Mouse (Mus musculus) megakaryocyte-erythroid progenitor cell, adult 5 weeks (primary cell): Measurements from ENCODE around the gene Rdh16f1. TPM values are rescaled to one million over a fixed set of nuclear protein-coding genes. Genes with fewer than 3 reads are reported as not detected.

Experiments used
- polyA plus RNA-seq: library from polyadenylated mRNA; stranded (reverse); fragments of >175 nt; gene quantifications from 2 replicates; pipeline ENCODE4 v1.2.3, GENCODE M21; 2012

Rdh16f1 gene
- polyA plus RNA-seq = not detected in 2 replicates

DNA sequence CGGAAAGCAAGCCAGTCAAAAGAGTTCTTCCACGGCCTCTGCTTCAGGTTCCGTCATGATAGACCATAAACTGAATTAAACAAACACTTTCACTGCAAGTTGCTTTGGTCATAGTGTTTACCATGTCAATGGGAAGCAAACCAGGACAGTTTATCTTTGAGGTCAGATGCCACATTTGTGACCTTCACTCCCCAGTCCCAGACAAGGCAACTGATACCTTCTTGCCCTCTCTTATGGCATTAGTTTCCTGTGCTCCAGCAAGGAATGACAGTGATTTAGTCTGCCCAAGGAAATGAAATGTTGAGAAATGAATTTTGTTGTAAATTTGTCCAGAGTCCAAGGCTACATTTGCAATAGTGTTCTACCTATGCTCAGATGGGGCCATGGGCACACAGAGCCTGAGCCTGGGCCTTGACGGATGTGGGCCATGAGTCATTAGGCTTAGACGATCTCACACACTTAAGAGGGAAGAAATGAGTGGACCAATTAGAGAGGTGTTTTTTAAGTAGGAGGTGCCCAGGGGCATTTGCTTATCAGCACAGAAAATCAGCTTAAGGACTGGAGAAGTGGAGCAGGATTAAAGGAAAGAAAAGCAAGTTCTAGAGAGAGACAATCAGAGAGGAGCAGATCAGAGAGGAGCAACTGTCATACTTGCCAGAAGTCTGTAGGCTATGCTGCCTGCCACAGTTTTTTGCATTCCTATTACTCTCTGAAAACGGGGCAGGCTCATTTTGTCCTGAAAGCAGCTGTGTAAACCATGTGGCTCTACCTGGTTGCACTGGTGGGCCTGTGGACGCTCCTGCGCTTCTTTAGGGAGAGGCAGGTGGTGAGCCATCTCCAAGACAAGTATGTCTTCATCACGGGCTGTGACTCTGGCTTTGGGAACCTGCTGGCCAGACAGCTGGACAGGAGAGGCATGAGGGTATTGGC is at the start of gene Rdh16f1, which contains the start of gene Rdh1:
Gene Rdh16f1, plus strand, starts transcription at position 607 of the 930 bp plus-strand sequence.
Gene Rdh1, plus strand, starts transcription at position 541 of the 930 bp plus-strand sequence.

DNA sequence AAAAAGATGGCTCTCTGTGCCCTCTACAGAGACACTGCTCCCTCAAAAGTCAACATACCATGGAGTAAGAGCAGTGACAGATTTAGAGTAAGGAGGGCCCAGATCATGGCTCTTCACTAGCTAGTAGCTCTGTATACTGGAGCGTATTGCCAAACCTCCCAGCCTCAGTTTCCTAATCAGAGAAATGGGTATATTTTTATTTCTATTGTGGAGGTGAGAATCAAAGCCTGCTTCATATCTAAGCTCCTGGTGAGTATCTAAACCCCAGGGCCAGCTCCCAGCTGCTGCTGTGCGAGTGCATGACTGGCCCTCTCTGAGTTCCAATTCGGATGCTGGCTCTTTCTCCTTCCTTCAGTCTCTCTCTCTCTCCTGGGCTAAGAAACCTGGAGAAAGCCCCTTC is 35.4 kb upstream of the Rdh16f1 start, which contains the start of gene Tac2:
Gene Tac2, plus strand, starts transcription at position 301 of the 400 bp plus-strand sequence.

GRCm38 (mm10) chr10:127739083-127739660 is 20.4 kb upstream of the Rdh16f1 start, which contains the start of gene Zbtb39:
TSS of gene Zbtb39 (plus strand) at chr10:127739538.

GRCm38 (mm10) chr10:127751548-127751947 is 8.0 kb upstream of the Rdh16f1 start, which contains the start of gene Gpr182:
TSS of gene Gpr182 (minus strand) at chr10:127751732.

GRCm38 (mm10) chr10:127776011-127776410 is 16.4 kb downstream of the Rdh16f1 start, which contains the start of gene Rdh9:
TSS of gene Rdh9 (plus strand) at chr10:127776386.

GRCm38 (mm10) chr10:127800891-127801290 is 41.3 kb downstream of the Rdh16f1 start, which contains the start of gene Rdh16:
TSS of gene Rdh16 (plus strand) at chr10:127801152.

Other genes with a start within 250 kb of the Rdh16f1 start
- gene Ndufa4l2, start 244.8 kb upstream of the Rdh16f1 start, polyA plus RNA-seq = 0.38 TPM in 1 of 2 replicates, not detected in the other
- 201 and 228 TPM in 2 replicates for gene Shmt2, start 237.3 kb upstream of the Rdh16f1 start, polyA plus RNA-seq
- 0.10 and 0.17 TPM in 2 replicates for gene Nxph4, start 225.2 kb upstream of the Rdh16f1 start, polyA plus RNA-seq
- 19.8 and 39.8 TPM in 2 replicates for gene Lrp1, start 138.6 kb upstream of the Rdh16f1 start, polyA plus RNA-seq
- 48.1 and 50.8 TPM in 2 replicates for gene Stat6, start 116.8 kb upstream of the Rdh16f1 start, polyA plus RNA-seq
- 1.4 and 2.7 TPM in 2 replicates for gene Nemp1, start 92.9 kb upstream of the Rdh16f1 start, polyA plus RNA-seq
- gene Nab2, start 91.2 kb upstream of the Rdh16f1 start, polyA plus RNA-seq = 29.9 and 35.3 TPM in 2 replicates
- 0.04 TPM in 1 of 2 replicates, not detected in the other for gene Myo1a, start 54.6 kb upstream of the Rdh16f1 start, polyA plus RNA-seq
- gene Tac2, start 35.3 kb upstream of the Rdh16f1 start, polyA plus RNA-seq = 0.56 and 0.88 TPM in 2 replicates
- gene Zbtb39, start 20.2 kb upstream of the Rdh16f1 start, polyA plus RNA-seq = 3.3 and 4.3 TPM in 2 replicates
- 0.01 TPM in 1 of 2 replicates, not detected in the other for gene Gpr182, start 8.1 kb upstream of the Rdh16f1 start, polyA plus RNA-seq
- gene Rdh1, start 66 bp upstream of the Rdh16f1 start, polyA plus RNA-seq = 0.02 TPM in 1 of 2 replicates, not detected in the other
- not detected in 2 replicates for gene Rdh9, start 16.6 kb downstream of the Rdh16f1 start, polyA plus RNA-seq
- gene Rdh16, start 41.4 kb downstream of the Rdh16f1 start, polyA plus RNA-seq = 0.03 TPM in 1 of 2 replicates, not detected in the other
- gene Rdh19, start 90.1 kb downstream of the Rdh16f1 start, polyA plus RNA-seq = not detected in 2 replicates
- gene Rdh16f2, start 106.7 kb downstream of the Rdh16f1 start, polyA plus RNA-seq = not detected in 2 replicates
- gene Rdh7, start 129.0 kb downstream of the Rdh16f1 start, polyA plus RNA-seq = not detected in 2 replicates
- gene Sdr9c7, start 138.7 kb downstream of the Rdh16f1 start, polyA plus RNA-seq = not detected in 2 replicates
- gene Hsd17b6, start 247.8 kb downstream of the Rdh16f1 start, polyA plus RNA-seq = not detected in 2 replicates